Mouse (Mus musculus): ENCODE results near the gene 2210010C04Rik. TPM values are rescaled to one million over a fixed set of nuclear protein-coding genes. Genes with fewer than 3 reads are reported as not detected.

The 2210010C04Rik gene
- polyA plus RNA-seq, 1 experiment from 2014 or later, result not detected

DNA sequence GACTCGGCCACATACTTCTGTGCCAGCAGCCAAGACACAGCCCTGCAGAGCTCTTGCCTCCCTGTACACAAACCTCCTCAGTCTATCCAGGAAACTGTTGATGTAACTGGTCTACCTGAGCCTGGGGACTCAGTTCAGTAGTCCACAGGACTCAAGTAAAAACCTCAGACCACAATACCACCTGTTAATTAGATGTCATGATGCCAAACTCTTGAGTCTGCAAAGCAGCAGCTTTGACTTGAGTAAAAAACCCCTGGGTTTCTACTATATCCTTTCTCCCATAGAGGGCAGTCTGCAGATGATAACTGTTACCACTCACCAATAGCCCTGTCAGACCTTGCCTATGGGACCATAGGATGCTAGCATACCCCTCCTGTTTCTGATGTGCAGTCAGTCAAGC is 12.7 kb upstream of the 2210010C04Rik start:
- Histone ChIP-seq H3K9ac (replicated peaks) (no peak overlapping the region), H3K4me2 (replicated peaks) (no peak overlapping the region), H3K4me3 (no peak overlapping the region), H3K9me3 (no peaks in the 10 kb centered on the region), H3K27ac (replicated peaks) (no peak overlapping the region), H3K36me3 (no peaks in the 10 kb centered on the region), H3K27me3 (no peaks in the 10 kb centered on the region), H3K4me1 (no peaks in the 10 kb centered on the region)
- no peak for ATAC-seq (replicated peaks)
- WGBS, result 85% methylated on average over 1 of the region's 1 CpGs

DNA sequence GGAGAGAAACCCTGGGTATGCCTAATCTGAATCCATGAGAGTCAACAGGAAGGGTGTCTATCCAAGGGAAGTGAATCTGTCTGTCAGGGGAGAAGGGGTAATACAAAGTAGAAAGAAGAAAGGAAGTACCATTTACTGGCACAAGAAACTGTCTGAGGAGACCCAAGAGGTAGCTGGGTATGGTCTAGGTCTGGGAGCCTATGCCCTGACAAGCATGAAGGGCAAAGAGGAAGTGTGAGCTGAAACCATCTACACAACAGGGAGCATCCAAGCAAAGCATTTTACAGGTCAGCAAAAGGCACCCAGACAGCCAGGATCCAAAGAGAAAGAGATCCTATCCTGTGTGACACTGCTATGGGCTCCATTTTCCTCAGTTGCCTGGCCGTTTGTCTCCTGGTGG is 11.9 kb upstream of the 2210010C04Rik start:
- no peak overlapping the region for H3K4me3 ChIP-seq
- no peaks in the 10 kb centered on the region for H3K9me3 ChIP-seq
- no peak overlapping the region for H3K4me2 ChIP-seq (replicated peaks)
- H3K27ac ChIP-seq (replicated peaks), result no peak overlapping the region
- H3K4me1 ChIP-seq, result no peaks in the 10 kb centered on the region
- no peaks in the 10 kb centered on the region for H3K27me3 ChIP-seq
- ATAC-seq (replicated peaks), result no peak
- no peaks in the 10 kb centered on the region for H3K36me3 ChIP-seq
- no peak overlapping the region for H3K9ac ChIP-seq (replicated peaks)
- WGBS, result 85% methylated on average over 1 of the region's 1 CpGs

DNA sequence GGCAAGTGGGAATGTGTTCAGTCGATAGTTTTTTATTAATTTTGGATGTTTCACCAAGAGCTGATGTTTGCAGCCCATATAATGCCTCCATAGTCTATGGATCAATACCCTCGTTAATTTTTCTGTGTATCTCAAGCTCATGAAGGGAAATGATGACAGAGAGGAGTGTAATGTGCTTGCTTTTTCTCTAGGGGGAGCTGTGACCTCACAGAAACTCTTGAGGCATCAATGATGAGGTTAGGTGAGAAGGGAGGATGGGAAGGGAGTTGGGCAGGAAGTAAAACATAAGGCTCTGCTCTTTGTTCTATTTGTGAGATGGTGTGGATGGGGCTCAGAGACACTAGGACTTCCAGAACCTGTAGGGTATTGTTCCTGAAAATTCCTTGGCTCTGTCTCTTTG is 11.2 kb upstream of the 2210010C04Rik start:
- no peak overlapping the region for H3K4me2 ChIP-seq (replicated peaks)
- H3K27me3 ChIP-seq, result no peaks in the 10 kb centered on the region
- ATAC-seq (replicated peaks), result no peak
- H3K36me3 ChIP-seq, result no peaks in the 10 kb centered on the region
- H3K9me3 ChIP-seq, result no peaks in the 10 kb centered on the region
- no peaks in the 10 kb centered on the region for H3K4me1 ChIP-seq
- no peak overlapping the region for H3K9ac ChIP-seq (replicated peaks)
- H3K27ac ChIP-seq (replicated peaks), result no peak overlapping the region
- no peak overlapping the region for H3K4me3 ChIP-seq
- whole genome bisulfite sequencing, result 69% methylated on average over 2 of the region's 2 CpGs

DNA sequence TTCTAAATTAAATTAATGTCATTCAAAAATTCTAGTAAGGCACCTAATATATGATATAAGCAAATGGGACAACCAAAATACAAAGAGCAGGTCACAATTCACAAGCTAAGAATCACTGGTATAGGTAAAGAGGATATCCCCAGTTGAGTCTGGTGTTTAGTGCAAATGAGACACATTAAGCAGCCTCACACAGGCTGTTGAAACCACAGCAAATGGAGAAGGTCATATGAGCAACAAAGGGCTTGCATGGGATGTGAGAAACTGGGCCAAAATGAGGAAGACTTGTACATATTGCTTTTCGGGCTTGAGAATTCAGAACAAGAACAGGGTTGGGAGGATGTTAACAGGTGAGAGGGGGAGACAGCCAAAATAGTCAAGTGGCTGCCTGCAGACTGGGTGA is 9.4 kb upstream of the 2210010C04Rik start:
- 94% methylated on average over 1 of the region's 1 CpGs for WGBS
- H3K27ac ChIP-seq (replicated peaks), result no peak overlapping the region
- no peak overlapping the region for H3K4me2 ChIP-seq (replicated peaks)

DNA sequence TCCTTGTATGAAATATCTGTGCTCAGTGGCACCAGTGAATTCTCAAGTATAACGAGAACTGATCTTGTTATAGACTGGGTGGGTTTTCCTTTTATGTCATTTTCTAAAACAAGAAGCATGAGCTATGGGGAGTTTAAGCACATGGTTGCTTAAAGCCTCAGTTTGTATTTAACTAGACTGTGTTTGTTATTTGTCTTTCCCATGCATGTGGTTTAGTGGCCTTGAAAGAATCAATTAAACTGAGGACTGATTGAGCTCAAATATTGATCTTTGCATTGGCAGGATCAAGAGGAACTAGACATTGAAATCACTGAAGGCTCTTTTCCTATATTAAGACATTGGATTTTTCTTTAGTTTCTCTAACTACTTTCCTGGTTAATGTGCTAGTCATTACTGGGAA is 9.0 kb upstream of the 2210010C04Rik start:
- H3K4me2 ChIP-seq (replicated peaks), result no peak overlapping the region
- no peak for ATAC-seq (replicated peaks)
- no peak overlapping the region for H3K9ac ChIP-seq (replicated peaks)
- 77% methylated on average over 1 of the region's 1 CpGs for WGBS
- no peaks in the 10 kb centered on the region for H3K27me3 ChIP-seq
- H3K36me3 ChIP-seq, result no peaks in the 10 kb centered on the region
- no peak overlapping the region for H3K4me3 ChIP-seq
- no peaks in the 10 kb centered on the region for H3K9me3 ChIP-seq
- no peaks in the 10 kb centered on the region for H3K4me1 ChIP-seq
- H3K27ac ChIP-seq (replicated peaks), result no peak overlapping the region

More for the DNA sequence above, 9.4 kb upstream of the 2210010C04Rik start:
- H3K27me3 ChIP-seq, result no peaks in the 10 kb centered on the region
- no peak for ATAC-seq (replicated peaks)
- H3K36me3 ChIP-seq, result no peaks in the 10 kb centered on the region
- no peaks in the 10 kb centered on the region for H3K4me1 ChIP-seq
- no peak overlapping the region for H3K9ac ChIP-seq (replicated peaks)
- no peak overlapping the region for H3K4me3 ChIP-seq
- H3K9me3 ChIP-seq, result no peaks in the 10 kb centered on the region

DNA sequence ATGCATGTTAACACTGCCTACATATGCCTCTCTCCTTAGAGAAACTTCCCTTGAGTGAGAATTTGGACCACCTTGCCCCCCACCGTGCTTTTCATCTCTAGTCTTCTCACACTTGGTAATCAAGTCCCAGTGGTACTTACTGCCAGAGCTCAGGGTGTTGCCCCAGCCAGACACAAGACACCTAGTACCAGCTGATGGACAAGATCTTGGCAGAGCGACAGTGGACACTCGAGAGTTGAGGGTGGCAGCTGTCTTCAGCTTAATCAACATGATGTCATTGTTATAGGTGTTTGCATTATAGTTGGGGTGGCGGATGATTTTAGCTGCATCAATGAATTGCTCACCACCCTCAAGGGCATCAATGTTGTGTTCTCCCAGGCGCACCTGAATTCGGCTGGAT is 2.5 kb downstream of the 2210010C04Rik start:
- H3K36me3 ChIP-seq, result no peaks in the 10 kb centered on the region
- WGBS, result 82% methylated on average over 6 of the region's 6 CpGs
- no peaks in the 10 kb centered on the region for H3K9me3 ChIP-seq
- H3K4me3 ChIP-seq, result no peak overlapping the region
- no peaks in the 10 kb centered on the region for H3K4me1 ChIP-seq
- no peak overlapping the region for H3K4me2 ChIP-seq (replicated peaks)
- no peak overlapping the region for H3K9ac ChIP-seq (replicated peaks)
- H3K27me3 ChIP-seq, result no peaks in the 10 kb centered on the region
- no peak for ATAC-seq (replicated peaks)
- H3K27ac ChIP-seq (replicated peaks), result no peak overlapping the region

DNA sequence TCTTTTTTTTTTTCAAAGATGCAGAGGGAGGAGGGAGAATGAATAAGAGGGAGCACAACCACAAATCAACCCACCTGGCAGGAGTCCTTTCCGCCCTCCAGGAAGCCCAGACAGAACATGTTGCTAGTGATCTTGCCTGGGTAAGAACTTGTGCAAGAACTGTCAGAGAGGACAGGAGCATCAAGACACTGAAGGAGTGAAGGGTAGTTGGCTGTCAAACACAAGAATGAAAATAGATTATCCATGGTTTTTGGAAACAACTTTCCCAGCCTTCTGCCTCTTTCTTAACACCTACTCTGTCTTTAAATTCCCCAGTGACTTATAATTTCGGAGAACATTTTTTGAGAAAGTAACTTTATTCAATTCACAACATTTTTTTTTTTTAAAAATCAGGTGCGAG is 3.1 kb downstream of the 2210010C04Rik start:
- H3K27ac ChIP-seq (replicated peaks), result no peak overlapping the region
- 85% methylated on average over 3 of the region's 3 CpGs for WGBS

DNA sequence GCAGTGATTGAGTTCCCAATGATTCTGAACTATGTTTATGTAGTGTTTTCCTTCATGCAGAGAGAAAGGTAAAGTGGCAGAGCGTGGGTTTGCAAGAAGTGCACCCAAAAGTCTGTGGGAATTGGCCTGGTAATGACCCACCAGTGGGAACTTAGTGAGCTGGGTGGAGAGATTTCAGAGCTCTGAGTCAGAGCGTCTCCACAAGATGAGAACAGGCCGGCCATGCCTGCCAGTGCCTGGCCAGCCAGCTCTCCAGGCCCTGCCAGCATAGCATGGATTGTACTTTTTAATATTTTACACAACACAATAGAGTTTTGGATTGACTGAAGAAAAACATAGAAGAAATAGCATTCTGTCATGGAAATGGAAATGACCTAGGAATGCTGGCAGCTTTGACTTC is 4.5 kb downstream of the 2210010C04Rik start:
- no peak for ATAC-seq (replicated peaks)
- Histone ChIP-seq H3K36me3 (no peaks in the 10 kb centered on the region), H3K9me3 (no peaks in the 10 kb centered on the region), H3K27ac (replicated peaks) (no peak overlapping the region), H3K4me3 (no peak overlapping the region), H3K9ac (replicated peaks) (no peak overlapping the region), H3K4me2 (replicated peaks) (no peak overlapping the region), H3K27me3 (no peaks in the 10 kb centered on the region), H3K4me1 (no peaks in the 10 kb centered on the region)
- WGBS, result 93% methylated on average over 3 of the region's 3 CpGs

More for the DNA sequence above, 3.1 kb downstream of the 2210010C04Rik start:
- ATAC-seq (replicated peaks), result no peak
- Histone ChIP-seq H3K4me2 (replicated peaks) (no peak overlapping the region), H3K4me1 (no peaks in the 10 kb centered on the region), H3K4me3 (no peak overlapping the region), H3K27me3 (no peaks in the 10 kb centered on the region), H3K36me3 (no peaks in the 10 kb centered on the region), H3K9me3 (no peaks in the 10 kb centered on the region), H3K9ac (replicated peaks) (no peak overlapping the region)

DNA sequence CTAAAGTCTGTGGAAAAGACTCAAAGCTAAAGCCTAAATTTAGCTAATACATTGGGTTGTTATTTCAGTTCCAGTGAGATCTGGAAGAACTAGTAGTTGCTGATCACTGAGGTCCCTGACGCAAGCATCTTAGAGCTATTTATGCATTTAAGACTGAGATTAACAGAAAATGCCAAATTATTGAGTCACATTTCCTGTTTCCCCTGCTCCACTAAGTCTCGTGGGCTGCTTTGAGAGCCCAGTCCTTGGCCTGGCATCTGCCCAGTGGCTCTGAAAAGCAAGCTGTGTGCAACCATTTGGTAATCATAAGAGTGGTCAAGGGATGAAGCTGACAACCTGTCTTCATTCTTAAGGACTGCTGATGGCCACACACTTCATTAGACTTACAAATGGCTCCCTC is 8.3 kb downstream of the 2210010C04Rik start:
- Histone ChIP-seq H3K27me3 (no peaks in the 10 kb centered on the region), H3K4me1 (no peaks in the 10 kb centered on the region), H3K4me2 (replicated peaks) (no peak overlapping the region), H3K9ac (replicated peaks) (no peak overlapping the region), H3K27ac (replicated peaks) (no peak overlapping the region), H3K4me3 (no peak overlapping the region), H3K36me3 (no peaks in the 10 kb centered on the region), H3K9me3 (no peaks in the 10 kb centered on the region)
- WGBS, result 45% methylated on average over 2 of the region's 2 CpGs
- no peak for ATAC-seq (replicated peaks)

DNA sequence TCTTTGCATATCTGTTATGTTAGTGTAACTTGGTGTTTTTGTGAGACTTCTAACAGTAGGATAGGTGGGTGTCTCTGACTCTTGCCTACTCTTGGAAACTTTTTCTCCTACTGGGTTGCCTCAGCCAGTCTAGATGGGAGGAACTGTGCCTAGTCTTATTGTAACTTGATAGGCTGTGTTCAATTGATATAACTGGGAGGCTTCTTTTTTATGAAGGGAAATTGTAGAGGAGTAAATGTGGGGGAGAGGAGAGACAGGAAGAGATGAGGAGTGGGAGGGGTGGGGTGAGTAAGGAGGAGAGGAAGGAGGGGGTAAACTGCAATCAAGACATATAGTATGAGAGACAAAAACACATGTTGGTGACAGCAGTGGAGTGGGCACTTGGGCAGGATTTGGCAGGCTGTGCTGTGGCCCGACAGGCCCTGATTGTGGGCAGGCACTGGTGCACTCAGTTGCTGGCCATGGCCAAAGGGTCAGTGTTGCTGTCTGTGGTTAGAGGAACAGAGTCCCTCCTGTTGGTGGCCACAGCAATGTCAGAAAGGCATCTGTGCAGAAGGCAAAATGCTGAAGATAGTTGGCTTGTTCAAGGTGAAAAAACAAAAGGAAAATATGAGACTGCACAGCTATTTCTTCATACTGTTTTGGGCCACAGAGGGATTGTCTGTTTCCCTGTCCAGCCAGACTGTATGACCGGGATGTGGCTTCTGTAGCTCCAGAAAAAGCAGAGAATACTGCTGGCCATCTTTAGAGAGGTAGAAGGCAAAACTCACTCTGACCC is 9.2 kb downstream of the 2210010C04Rik start:
- WGBS, result 77% methylated on average over 2 of the region's 2 CpGs
- H3K4me3 ChIP-seq, result no peak overlapping the region
- H3K4me2 ChIP-seq (replicated peaks), result no peak overlapping the region
- H3K4me1 ChIP-seq, result no peaks in the 10 kb centered on the region
- H3K36me3 ChIP-seq, result no peaks in the 10 kb centered on the region
- no peak overlapping the region for H3K9ac ChIP-seq (replicated peaks)
- H3K9me3 ChIP-seq, result no peaks in the 10 kb centered on the region
- no peak overlapping the region for H3K27ac ChIP-seq (replicated peaks)
- no peak for ATAC-seq (replicated peaks)
- no peaks in the 10 kb centered on the region for H3K27me3 ChIP-seq

DNA sequence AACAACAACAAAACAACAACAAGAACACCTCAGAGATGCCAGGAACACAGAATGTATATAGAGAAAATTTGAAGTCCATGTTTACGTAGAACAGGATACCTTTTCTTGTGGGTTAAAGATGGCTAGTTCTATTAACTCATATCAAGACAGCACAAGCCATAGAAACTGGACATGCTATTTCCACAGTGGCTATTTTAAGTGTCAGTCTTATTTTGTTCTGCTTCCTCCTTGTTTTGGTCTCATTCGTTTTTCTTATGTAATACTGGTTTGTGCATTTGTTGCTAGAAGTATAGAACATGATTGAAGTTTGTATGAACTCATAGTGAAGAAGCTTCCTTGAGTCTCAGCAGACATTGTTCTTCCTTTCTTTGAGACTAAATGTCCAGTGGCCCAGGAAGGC is 16.2 kb downstream of the 2210010C04Rik start:
- H3K9me3 ChIP-seq, result no peaks in the 10 kb centered on the region
- no peaks in the 10 kb centered on the region for H3K27me3 ChIP-seq
- no peaks in the 10 kb centered on the region for H3K4me1 ChIP-seq
- H3K9ac ChIP-seq (replicated peaks), result no peak overlapping the region
- no peak for ATAC-seq (replicated peaks)
- 86% methylated on average over 2 of the region's 2 CpGs for WGBS
- H3K27ac ChIP-seq (replicated peaks), result no peak overlapping the region
- H3K4me3 ChIP-seq, result no peak overlapping the region
- no peaks in the 10 kb centered on the region for H3K36me3 ChIP-seq
- no peak overlapping the region for H3K4me2 ChIP-seq (replicated peaks)

DNA sequence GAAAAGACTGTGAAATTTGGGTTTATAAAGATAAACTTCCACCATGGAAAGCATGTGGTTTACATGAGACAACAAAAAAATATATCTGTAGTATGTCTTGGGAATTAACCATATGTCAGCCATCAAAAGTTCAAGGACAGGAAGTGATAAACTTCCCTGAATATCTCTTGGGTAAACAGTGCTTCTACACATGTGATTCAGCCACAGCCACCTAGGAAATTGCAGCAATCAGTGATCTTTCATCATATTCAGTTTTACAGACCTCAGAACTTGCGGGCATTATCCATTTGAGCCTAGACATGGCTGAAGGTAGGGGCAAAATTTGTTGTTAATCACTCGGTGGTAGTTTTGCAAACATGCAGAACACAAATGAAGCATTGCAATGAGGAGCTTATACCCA is 16.7 kb downstream of the 2210010C04Rik start:
- no peak for ATAC-seq (replicated peaks)

DNA sequence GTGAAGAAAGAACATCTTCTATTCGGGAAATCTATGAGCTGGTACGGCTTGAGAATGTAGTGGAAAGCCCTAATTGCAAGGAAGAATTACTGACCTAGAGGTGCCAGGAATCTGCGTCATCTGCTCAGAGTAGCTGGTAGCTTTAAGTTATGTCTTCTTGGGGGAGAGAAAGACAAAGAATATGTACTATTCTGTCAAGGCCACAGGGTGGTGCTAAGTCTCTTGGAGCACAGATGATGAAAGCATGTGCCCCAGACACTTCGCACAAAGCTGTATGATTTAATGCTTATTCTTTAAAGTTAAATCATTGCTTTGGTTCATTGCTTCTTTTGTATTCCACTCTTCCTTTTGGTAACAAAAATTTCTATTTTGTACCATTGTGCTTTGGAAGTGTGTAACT is 20.2 kb downstream of the 2210010C04Rik start:
- Histone ChIP-seq H3K4me3 (no peak overlapping the region), H3K4me2 (replicated peaks) (no peak overlapping the region), H3K9ac (replicated peaks) (no peak overlapping the region), H3K27ac (replicated peaks) (no peak overlapping the region), H3K27me3 (no peaks in the 10 kb centered on the region), H3K9me3 (no peaks in the 10 kb centered on the region), H3K4me1 (no peaks in the 10 kb centered on the region), H3K36me3 (no peaks in the 10 kb centered on the region)
- 84% methylated on average over 4 of the region's 4 CpGs for WGBS
- no peak for ATAC-seq (replicated peaks)

More for the DNA sequence above, 16.7 kb downstream of the 2210010C04Rik start:
- H3K27ac ChIP-seq (replicated peaks), result no peak overlapping the region
- H3K4me3 ChIP-seq, result no peak overlapping the region
- H3K27me3 ChIP-seq, result no peaks in the 10 kb centered on the region
- no peaks in the 10 kb centered on the region for H3K36me3 ChIP-seq
- no peak overlapping the region for H3K4me2 ChIP-seq (replicated peaks)
- H3K9me3 ChIP-seq, result no peaks in the 10 kb centered on the region
- H3K9ac ChIP-seq (replicated peaks), result no peak overlapping the region
- WGBS, result 88% methylated on average over 2 of the region's 2 CpGs
- no peaks in the 10 kb centered on the region for H3K4me1 ChIP-seq
